In the genomic region with DNA sequence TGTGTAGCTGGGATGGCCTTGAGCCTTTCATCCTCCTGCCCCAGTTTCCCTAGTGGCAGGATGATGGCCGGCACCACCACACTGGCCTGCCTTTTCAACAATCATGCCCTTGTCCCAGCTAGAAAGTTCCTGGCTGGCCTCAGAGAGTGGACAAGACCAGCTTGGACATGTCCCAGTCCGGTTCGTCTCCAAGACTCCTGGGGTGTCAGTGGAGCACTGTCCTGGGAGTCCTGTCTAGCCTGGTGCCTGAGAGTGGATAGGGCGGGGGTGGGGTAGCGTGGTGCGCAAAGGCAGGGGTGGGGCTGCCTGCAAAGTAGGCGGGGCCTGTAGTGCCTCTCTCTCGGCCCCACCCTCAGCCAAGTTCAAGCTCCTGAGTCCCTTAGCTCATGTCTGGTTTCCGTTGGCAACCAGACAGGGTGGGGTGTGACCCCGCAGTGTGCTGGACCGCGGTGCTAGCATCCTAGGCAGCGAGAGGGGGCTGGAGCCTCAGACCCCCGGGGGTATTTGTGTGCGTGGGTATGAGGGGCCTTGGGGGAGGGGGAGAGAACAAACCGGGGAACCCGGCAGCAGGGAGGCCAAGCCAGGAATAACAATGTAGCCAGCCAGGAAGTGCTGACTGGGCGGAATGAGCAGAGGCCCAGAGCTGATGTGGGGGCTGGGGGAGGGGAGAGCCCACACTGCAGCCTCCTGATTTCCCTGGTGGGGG, we compare ENCODE assay signal across 7 mouse cellular contexts. TPM values are rescaled to one million over a fixed set of nuclear protein-coding genes. Genes with fewer than 3 reads are reported as not detected.
A peak's percentile ranks its signal among the peaks of the same experiment; 100 is the strongest.
DNase-seq lines count a peak whose midpoint lies in the region; ATAC-seq and TF ChIP-seq lines count a peak whose summit lies in the region.

No protein-coding gene starts in this region.

- peak overlapping the region; percentile 92 for H3K27ac ChIP-seq in embryonic facial prominence, embryonic 10.5 days (replicated peaks)
- H3K27ac ChIP-seq in heart, embryonic 11.5 days (ENCODE audit: low read depth, low read length) = peak overlapping the region; percentile 88
- peak overlapping the region; percentile 81 for H3K27ac ChIP-seq in neural tube, embryonic 14.5 days (ENCODE audit: low read depth, low read length)

- peak overlapping the region; percentile 66 for H3K9ac ChIP-seq in heart, embryonic 11.5 days (ENCODE audit: low read depth, low read length)
- 0 out of 2 replicates have a peak overlapping the region, but pooled peaks have one; percentile 21 for H3K9ac ChIP-seq in neural tube, embryonic 14.5 days (replicated peaks; ENCODE audit: low read depth, low read length)

- 3% methylated on average over 18 of the region's 18 CpGs for WGBS in embryonic facial prominence, embryonic 10.5 days
- WGBS in heart, embryonic 11.5 days (ENCODE audit: insufficient replicate concordance) = 6% methylated on average over 18 of the region's 18 CpGs
- WGBS in neural tube, embryonic 14.5 days = 5% methylated on average over 18 of the region's 18 CpGs

- H3K36me3 ChIP-seq in E14TG2a.4 (ENCODE audit: insufficient read depth, low read length) = peaks cover 28% of the 10 kb centered on the region
- peaks cover 29% of the 10 kb centered on the region for H3K36me3 ChIP-seq in embryonic facial prominence, embryonic 10.5 days (replicated peaks)
- peaks cover 13% of the 10 kb centered on the region; the same call in 1 of the 2 replicates for H3K36me3 ChIP-seq in heart, embryonic 11.5 days (ENCODE audit: control insufficient read depth, insufficient read depth, low read length)
- peaks cover 37% of the 10 kb centered on the region for H3K36me3 ChIP-seq in neural tube, embryonic 14.5 days (ENCODE audit: control insufficient read depth, insufficient read depth, low read length)

- H3K9me3 ChIP-seq in E14TG2a.4 (ENCODE audit: low read length) = no peaks in the 10 kb centered on the region
- H3K9me3 ChIP-seq in embryonic facial prominence, embryonic 10.5 days = no peaks in the 10 kb centered on the region
- H3K9me3 ChIP-seq in heart, embryonic 11.5 days (replicated peaks; ENCODE audit: control insufficient read depth, low read length) = no peaks in the 10 kb centered on the region
- H3K9me3 ChIP-seq in neural tube, embryonic 14.5 days (ENCODE audit: control insufficient read depth, low read length) = no peaks in the 10 kb centered on the region

- H3K4me3 ChIP-seq in E14TG2a.4 (replicated peaks; ENCODE audit: low read length) = peak overlapping the region; percentile 77
- H3K4me3 ChIP-seq in embryonic facial prominence, embryonic 10.5 days = peak overlapping the region; percentile 42
- H3K4me3 ChIP-seq in heart, embryonic 11.5 days (ENCODE audit: low read depth, low read length) = peak overlapping the region; percentile 8; the same call in 1 of the 2 replicates
- H3K4me3 ChIP-seq in neural tube, embryonic 14.5 days (ENCODE audit: low read depth, low read length) = no peak overlapping the region

- peak; percentile 72 for DNase-seq in WW6 (ENCODE audit: low read depth, low spot score)
- DNase-seq in embryonic facial prominence, embryonic 10.5 days (ENCODE audit: low spot score) = peak; percentile 88
- peak; percentile 75 for DNase-seq in kidney, adult 9 months
- peak; percentile 82 to 88 for DNase-seq in lung, adult 18-20 months

- ATAC-seq in heart, embryonic 11.5 days (replicated peaks; ENCODE audit: insufficient number of reproducible peaks, low FRiP score, low TSS enrichment) = peak; percentile 73
- ATAC-seq in neural tube, embryonic 14.5 days (ENCODE audit: low read depth) = peak; percentile 62

- no peak for TF ChIP-seq CTCF in E14TG2a.4 (conservative IDR thresholded peaks at IDR 0.05; ENCODE audit: low read length)

- no peaks in the 10 kb centered on the region for H3K27me3 ChIP-seq in E14TG2a.4 (ENCODE audit: insufficient read depth, low read length)
- H3K27me3 ChIP-seq in embryonic facial prominence, embryonic 10.5 days (replicated peaks; ENCODE audit: low read depth, poor library complexity, severe bottlenecking) = peaks cover 92% of the 10 kb centered on the region
- peaks cover 21% of the 10 kb centered on the region for H3K27me3 ChIP-seq in heart, embryonic 11.5 days (ENCODE audit: control insufficient read depth, insufficient read depth, low read length)
- H3K27me3 ChIP-seq in neural tube, embryonic 14.5 days (ENCODE audit: control insufficient read depth, insufficient read depth, low read length) = no peaks in the 10 kb centered on the region

- H3K4me2 ChIP-seq in heart, embryonic 11.5 days = peak overlapping the region; percentile 49
- peak overlapping the region; percentile 20; the same call in 1 of the 2 replicates for H3K4me2 ChIP-seq in neural tube, embryonic 14.5 days (ENCODE audit: low read depth, low read length)

- H3K4me1 ChIP-seq in E14TG2a.4 (replicated peaks; ENCODE audit: low read depth, low read length) = peaks cover 96% of the 10 kb centered on the region
- peaks cover 78% of the 10 kb centered on the region for H3K4me1 ChIP-seq in embryonic facial prominence, embryonic 10.5 days
- H3K4me1 ChIP-seq in heart, embryonic 11.5 days (ENCODE audit: control insufficient read depth, insufficient read depth, low read length) = peaks cover 41% of the 10 kb centered on the region
- peaks cover 34% of the 10 kb centered on the region for H3K4me1 ChIP-seq in neural tube, embryonic 14.5 days (ENCODE audit: control insufficient read depth, insufficient read depth, low read length)

RNA-seq across cellular contexts. Expression of a gene that starts 8.8 kb away (rescaled TPM):
- polyA plus RNA-seq in embryonic facial prominence, embryonic 10.5 days (2016; fragmentation: Nextera tagmentation; extraction: Ambion mirVana) = 2.0 and 2.8 TPM in 2 replicates
- 4.2 and 5.8 TPM in 2 replicates for polyA plus RNA-seq in heart, embryonic 11.5 days (2014; fragmentation: Nextera tagmentation; extraction: Ambion mirVana)
- 1.3 and 2.0 TPM in 2 replicates for polyA plus RNA-seq in neural tube, embryonic 14.5 days (2014; fragmentation: Nextera tagmentation; extraction: Ambion mirVana)

RNA-seq across cellular contexts. Expression of a gene that starts 12.9 kb away (rescaled TPM):
- polyA plus RNA-seq in embryonic facial prominence, embryonic 10.5 days (2016; fragmentation: Nextera tagmentation; extraction: Ambion mirVana) = 1.8 and 3.1 TPM in 2 replicates
- 0.55 and 1.2 TPM in 2 replicates for polyA plus RNA-seq in heart, embryonic 11.5 days (2014; fragmentation: Nextera tagmentation; extraction: Ambion mirVana)
- 2.0 and 4.4 TPM in 2 replicates for polyA plus RNA-seq in neural tube, embryonic 14.5 days (2014; fragmentation: Nextera tagmentation; extraction: Ambion mirVana)

RNA-seq across cellular contexts. Expression of a gene that starts 17.4 kb away (rescaled TPM):
- 2.7 TPM in 2 replicates for polyA plus RNA-seq in embryonic facial prominence, embryonic 10.5 days (2016; fragmentation: Nextera tagmentation; extraction: Ambion mirVana)
- 1.4 and 2.9 TPM in 2 replicates for polyA plus RNA-seq in heart, embryonic 11.5 days (2014; fragmentation: Nextera tagmentation; extraction: Ambion mirVana)
- polyA plus RNA-seq in neural tube, embryonic 14.5 days (2014; fragmentation: Nextera tagmentation; extraction: Ambion mirVana) = 4.3 and 6.3 TPM in 2 replicates

RNA-seq across cellular contexts. Expression of a gene that starts 17.4 kb away (rescaled TPM):
- 105 and 109 TPM in 2 replicates for polyA plus RNA-seq in embryonic facial prominence, embryonic 10.5 days (2016; fragmentation: Nextera tagmentation; extraction: Ambion mirVana)
- 47.5 and 61.4 TPM in 2 replicates for polyA plus RNA-seq in heart, embryonic 11.5 days (2014; fragmentation: Nextera tagmentation; extraction: Ambion mirVana)
- polyA plus RNA-seq in neural tube, embryonic 14.5 days (2014; fragmentation: Nextera tagmentation; extraction: Ambion mirVana) = 61.0 and 68.0 TPM in 2 replicates

RNA-seq across cellular contexts. Expression of a gene that starts 23.4 kb away (rescaled TPM):
- 134 and 142 TPM in 2 replicates for polyA plus RNA-seq in embryonic facial prominence, embryonic 10.5 days (2016; fragmentation: Nextera tagmentation; extraction: Ambion mirVana)
- 66.1 and 70.0 TPM in 2 replicates for polyA plus RNA-seq in heart, embryonic 11.5 days (2014; fragmentation: Nextera tagmentation; extraction: Ambion mirVana)
- polyA plus RNA-seq in neural tube, embryonic 14.5 days (2014; fragmentation: Nextera tagmentation; extraction: Ambion mirVana) = 114 and 125 TPM in 2 replicates
